Mouse (Mus musculus) layer of hippocampus, postnatal 10 days (tissue): ENCODE data around the gene Gm20388. TPM values are rescaled to one million over a fixed set of nuclear protein-coding genes. Genes with fewer than 3 reads are reported as not detected.
A peak's percentile ranks its signal among the peaks of the same experiment; 100 is the strongest.

Source experiments
- DNase-seq, 2 experiments: peaks; one replicate each; pipeline ENCODE4 v3.0.0; 2021; ENCODE audit warnings: low spot score in 2 of 2
- total RNA-seq, 2 experiments: library from RNA; stranded (reverse); gene quantifications; 2 replicates each; pipeline ENCODE4 v1.2.3; 2021

The Gm20388 gene
- total RNA-seq, 2 experiments from 2014 or later, result not detected

GRCm38 (mm10) chr8:122678061-122678895 lies 2767.6 kb downstream of the Gm20388 start:
- DNase-seq, result peak; percentile 85 to 92

- DNase-seq, result no peak
Observed at GRCm38 (mm10) chr8:122678896-122679210, 2768.2 kb downstream of the Gm20388 start.

GRCm38 (mm10) chr8:122679325-122679920 lies 2768.8 kb downstream of the Gm20388 start:
- no peak for DNase-seq

- DNase-seq, result no peak
Observed at GRCm38 (mm10) chr8:122680171-122680570, 2769.5 kb downstream of the Gm20388 start.

GRCm38 (mm10) chr8:122682820-122683219 lies 2772.2 kb downstream of the Gm20388 start:
- no peak for DNase-seq

- no peak for DNase-seq
Observed at GRCm38 (mm10) chr8:122685097-122685861, 2774.6 kb downstream of the Gm20388 start.

GRCm38 (mm10) chr8:122686879-122687278 lies 2776.2 kb downstream of the Gm20388 start:
- DNase-seq, result no peak

- DNase-seq, result no peak
Observed at GRCm38 (mm10) chr8:122689315-122689714, 2778.7 kb downstream of the Gm20388 start.

- no peak for DNase-seq
Observed at GRCm38 (mm10) chr8:122691018-122691417, 2780.4 kb downstream of the Gm20388 start.

- DNase-seq, result no peak
Observed at GRCm38 (mm10) chr8:122692152-122692551, 2781.5 kb downstream of the Gm20388 start.

GRCm38 (mm10) chr8:122695438-122696042 lies 2784.9 kb downstream of the Gm20388 start:
- DNase-seq, result no peak

- DNase-seq, result peak; percentile 57 to 58
Observed at GRCm38 (mm10) chr8:122697181-122697581, 2786.5 kb downstream of the Gm20388 start.

- no peak for DNase-seq
Observed at GRCm38 (mm10) chr8:122697586-122697985, 2786.9 kb downstream of the Gm20388 start.

- DNase-seq, result no peak
Observed at GRCm38 (mm10) chr8:122698254-122698768, 2787.7 kb downstream of the Gm20388 start.

GRCm38 (mm10) chr8:122699005-122699492 lies 2788.4 kb downstream of the Gm20388 start, which contains the start of gene Cbfa2t3:
Gene Cbfa2t3 (minus strand): TSS chr8:122699109.
- DNase-seq, result no peak

- DNase-seq, result no peak
Observed at GRCm38 (mm10) chr8:122700628-122701027, 2790.0 kb downstream of the Gm20388 start.

- no peak for DNase-seq
Observed at GRCm38 (mm10) chr8:122701441-122702185, 2791.0 kb downstream of the Gm20388 start.

GRCm38 (mm10) chr8:122702301-122702941 lies 2791.8 kb downstream of the Gm20388 start:
- no peak for DNase-seq

- DNase-seq, result no peak
Observed at GRCm38 (mm10) chr8:122702957-122703356, 2792.3 kb downstream of the Gm20388 start.

- DNase-seq, result no peak
Observed at GRCm38 (mm10) chr8:122704612-122705011, 2794.0 kb downstream of the Gm20388 start.
